Mouse (Mus musculus): ENCODE measurements at regions not wholly inside any gene's neighbourhood (a gene's known extent, or its start where the extent isn't known, plus 50 kb on each side); places are given as distances from the start of the nearest gene placed in this dataset.
A peak's percentile ranks its signal among the peaks of the same experiment; 100 is the strongest.
"Not testable (repeated sequence)": the region's sequence is repeated elsewhere in the genome, so short reads cannot be mapped to it uniquely, and the experiment has no call there.

- no peak for ATAC-seq (ENCODE audit: insufficient number of reproducible peaks, low FRiP score)
- Histone ChIP-seq H3K4me3 (no peak overlapping the region), H3K4me1 (replicated peaks) (no peaks in the 10 kb centered on the region), H3K36me3 (no peaks in the 10 kb centered on the region), H3K4me2 (no peak overlapping the region), H3K27me3 (replicated peaks) (no peaks in the 10 kb centered on the region), H3K9me3 (replicated peaks) (no peaks in the 10 kb centered on the region), H3K9ac (no peak overlapping the region), H3K27ac (ENCODE audit: poor library complexity, severe bottlenecking) (no peak overlapping the region)
- 90% methylated on average over 3 of the region's 3 CpGs for WGBS
Observed at GRCm38 (mm10) chr16:9083040-9083439, 253.1 kb downstream of the 1810013L24Rik start.

DNA sequence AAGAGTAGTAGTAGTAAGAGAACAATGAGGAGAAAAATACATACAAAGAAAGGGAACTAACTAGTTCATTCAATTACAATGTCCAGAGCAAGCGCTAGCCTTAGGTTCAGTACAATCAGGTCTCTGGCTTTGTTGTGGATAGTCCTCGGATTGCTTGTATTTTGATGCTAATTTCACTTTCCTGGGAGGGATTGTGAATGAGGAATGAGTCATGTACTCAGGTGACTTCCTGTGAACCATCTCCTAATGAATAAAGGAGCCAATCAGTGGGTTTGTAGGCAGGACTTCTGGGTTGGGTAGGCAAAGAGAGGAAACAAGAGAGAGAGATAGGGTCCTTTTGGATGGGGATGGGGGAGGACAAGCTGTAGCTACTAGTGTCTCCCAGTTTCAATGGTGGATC, 253.8 kb downstream of the 1810013L24Rik start:
- Histone ChIP-seq H3K36me3 (no peaks in the 10 kb centered on the region), H3K4me2 (no peak overlapping the region), H3K27ac (ENCODE audit: poor library complexity, severe bottlenecking) (no peak overlapping the region), H3K9me3 (replicated peaks) (no peaks in the 10 kb centered on the region), H3K27me3 (replicated peaks) (no peaks in the 10 kb centered on the region), H3K4me3 (no peak overlapping the region), H3K4me1 (replicated peaks) (no peaks in the 10 kb centered on the region), H3K9ac (no peak overlapping the region)
- ATAC-seq (ENCODE audit: insufficient number of reproducible peaks, low FRiP score): no peak
- WGBS: 75% methylated on average over 2 of the region's 2 CpGs

GRCm38 (mm10) chr16:9084581-9084980, 254.7 kb downstream of the 1810013L24Rik start:
- Histone ChIP-seq H3K9me3 (replicated peaks) (no peaks in the 10 kb centered on the region), H3K27ac (ENCODE audit: poor library complexity, severe bottlenecking) (no peak overlapping the region), H3K36me3 (no peaks in the 10 kb centered on the region), H3K27me3 (replicated peaks) (no peaks in the 10 kb centered on the region), H3K9ac (no peak overlapping the region), H3K4me3 (no peak overlapping the region), H3K4me1 (replicated peaks) (no peaks in the 10 kb centered on the region), H3K4me2 (no peak overlapping the region)
- ATAC-seq (ENCODE audit: insufficient number of reproducible peaks, low FRiP score): no peak
- WGBS: 56% methylated on average over 1 of the region's 1 CpGs

DNA sequence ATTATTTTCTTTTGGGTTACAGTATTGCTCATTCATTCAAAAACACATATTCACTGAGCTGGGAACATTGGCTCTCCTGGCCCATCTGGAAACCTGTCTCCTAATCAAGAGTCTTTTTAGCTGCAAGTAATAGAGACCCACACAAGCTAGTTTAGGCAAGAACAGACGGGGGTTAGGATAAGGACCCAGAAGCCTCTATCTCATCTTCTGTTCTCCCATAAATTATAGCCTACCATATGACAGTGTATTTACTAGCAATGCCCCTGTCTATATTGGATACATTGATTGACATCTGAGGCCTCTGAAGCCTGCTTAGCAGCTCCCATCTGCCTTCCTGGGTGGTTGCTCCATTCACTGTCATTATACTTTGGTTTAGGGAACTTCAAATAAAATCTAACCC, 255.2 kb downstream of the 1810013L24Rik start:
- Histone ChIP-seq H3K27me3 (replicated peaks) (no peaks in the 10 kb centered on the region), H3K9me3 (replicated peaks) (no peaks in the 10 kb centered on the region), H3K4me2 (no peak overlapping the region), H3K9ac (no peak overlapping the region), H3K4me3 (no peak overlapping the region), H3K4me1 (replicated peaks) (no peaks in the 10 kb centered on the region), H3K36me3 (no peaks in the 10 kb centered on the region), H3K27ac (ENCODE audit: poor library complexity, severe bottlenecking) (no peak overlapping the region)
- WGBS: 69% methylated on average over 1 of the region's 1 CpGs
- no peak for ATAC-seq (ENCODE audit: insufficient number of reproducible peaks, low FRiP score)

DNA sequence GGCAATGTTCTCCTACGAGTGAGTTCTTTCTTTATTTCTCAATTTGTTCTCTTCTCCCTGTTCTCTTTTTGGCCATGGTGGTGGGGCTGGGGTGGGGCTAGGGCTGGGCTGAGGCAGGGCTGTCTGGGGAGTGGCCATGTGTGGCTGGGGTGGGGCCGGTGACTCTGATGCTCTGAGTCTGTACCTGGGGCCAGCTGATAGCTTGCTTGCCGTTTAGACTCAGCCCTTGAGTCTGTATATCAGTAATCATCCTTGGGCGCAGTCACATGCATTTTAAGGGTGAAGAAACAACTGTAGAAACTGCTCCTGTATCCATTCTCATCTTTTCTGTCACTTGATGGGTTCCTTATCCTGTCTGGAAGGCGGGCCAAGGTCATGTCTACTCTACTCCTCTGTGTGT, 256.1 kb downstream of the 1810013L24Rik start:
- Histone ChIP-seq H3K4me2 (no peak overlapping the region), H3K4me3 (no peak overlapping the region), H3K9ac (no peak overlapping the region), H3K9me3 (replicated peaks) (no peaks in the 10 kb centered on the region), H3K36me3 (no peaks in the 10 kb centered on the region), H3K27me3 (replicated peaks) (no peaks in the 10 kb centered on the region), H3K27ac (ENCODE audit: poor library complexity, severe bottlenecking) (no peak overlapping the region), H3K4me1 (replicated peaks) (no peaks in the 10 kb centered on the region)
- 68% methylated on average over 5 of the region's 5 CpGs for WGBS
- peak; percentile 94 for ATAC-seq (ENCODE audit: insufficient number of reproducible peaks, low FRiP score)

DNA sequence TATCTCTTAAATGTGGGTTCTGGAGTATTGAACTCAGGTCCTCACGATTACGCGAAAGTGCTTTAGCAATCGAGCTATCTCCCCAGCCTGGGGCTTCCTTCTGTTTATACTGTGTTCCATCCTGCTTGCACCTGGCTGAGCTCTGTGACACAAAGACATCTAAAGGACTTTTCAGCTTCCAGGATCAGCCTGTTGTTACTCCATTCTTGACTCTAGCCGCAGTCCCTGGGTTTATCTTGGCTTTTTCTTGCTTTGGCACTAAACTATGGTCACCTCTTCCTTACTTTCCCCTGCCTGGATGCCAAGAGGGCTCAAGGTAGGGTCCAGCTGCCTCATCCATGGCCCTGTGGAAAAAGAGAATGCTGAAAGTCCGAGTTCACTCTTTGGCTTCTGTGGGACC, 261.9 kb downstream of the 1810013L24Rik start:
- ATAC-seq (ENCODE audit: insufficient number of reproducible peaks, low FRiP score): no peak; the same call in 1 of the 2 replicates
- 70% methylated on average over 6 of the region's 6 CpGs for WGBS
- H3K4me1 ChIP-seq (replicated peaks): no peaks in the 10 kb centered on the region
- no peak overlapping the region for H3K4me3 ChIP-seq
- H3K9ac ChIP-seq: no peak overlapping the region
- no peaks in the 10 kb centered on the region for H3K36me3 ChIP-seq
- H3K9me3 ChIP-seq (replicated peaks): 0 out of 2 replicates have a peak, but pooled peaks cover 4% of the 10 kb centered on the region
- H3K27me3 ChIP-seq (replicated peaks): no peaks in the 10 kb centered on the region
- no peak overlapping the region for H3K4me2 ChIP-seq
- no peak overlapping the region; the same call in 1 of the 2 replicates for H3K27ac ChIP-seq (ENCODE audit: poor library complexity, severe bottlenecking)

GRCm38 (mm10) chr16:9092191-9092848, 262.4 kb downstream of the 1810013L24Rik start:
- Histone ChIP-seq H3K36me3 (no peaks in the 10 kb centered on the region), H3K9me3 (replicated peaks) (0 out of 2 replicates have a peak, but pooled peaks cover 4% of the 10 kb centered on the region), H3K4me3 (no peak overlapping the region), H3K4me2 (no peak overlapping the region), H3K27ac (ENCODE audit: poor library complexity, severe bottlenecking) (peak overlapping the region; percentile 34; the same call in 1 of the 2 replicates), H3K9ac (no peak overlapping the region), H3K4me1 (replicated peaks) (no peaks in the 10 kb centered on the region), H3K27me3 (replicated peaks) (no peaks in the 10 kb centered on the region)
- peak; percentile 42; the same call in 1 of the 2 replicates for ATAC-seq (ENCODE audit: insufficient number of reproducible peaks, low FRiP score)
- 48% methylated on average over 11 of the region's 11 CpGs for WGBS

DNA sequence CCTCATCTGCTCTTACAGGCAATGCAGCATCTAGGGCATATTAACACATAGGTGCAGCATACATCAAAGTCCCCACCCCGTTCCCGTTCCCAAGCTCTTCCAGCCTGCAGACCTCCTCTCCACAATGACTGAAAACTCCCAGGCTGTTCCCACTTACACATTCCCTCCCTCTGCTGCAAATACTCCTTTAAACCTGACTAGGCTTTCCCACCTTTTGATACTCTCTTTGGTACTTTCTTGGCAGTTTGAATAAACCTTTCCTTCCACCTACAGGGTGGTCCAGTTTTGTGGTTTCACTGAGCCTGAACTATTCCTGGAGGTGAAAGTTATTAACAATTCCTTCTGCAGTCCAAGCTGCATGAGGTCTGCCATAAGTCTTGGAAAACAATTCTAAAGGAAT, 263.7 kb downstream of the 1810013L24Rik start:
- Histone ChIP-seq H3K9ac (no peak overlapping the region), H3K27ac (ENCODE audit: poor library complexity, severe bottlenecking) (no peak overlapping the region), H3K36me3 (no peaks in the 10 kb centered on the region), H3K4me1 (replicated peaks) (no peaks in the 10 kb centered on the region), H3K4me2 (no peak overlapping the region), H3K4me3 (no peak overlapping the region), H3K9me3 (replicated peaks) (0 out of 2 replicates have a peak, but pooled peaks cover 4% of the 10 kb centered on the region), H3K27me3 (replicated peaks) (no peaks in the 10 kb centered on the region)
- ATAC-seq (ENCODE audit: insufficient number of reproducible peaks, low FRiP score): no peak
- WGBS: 68% methylated on average over 2 of the region's 2 CpGs

- no peak for ATAC-seq (ENCODE audit: insufficient number of reproducible peaks, low FRiP score)
- no peaks in the 10 kb centered on the region for H3K4me1 ChIP-seq (replicated peaks)
- 62% methylated on average over 5 of the region's 5 CpGs for WGBS
- H3K9me3 ChIP-seq (replicated peaks): 0 out of 2 replicates have a peak, but pooled peaks cover 4% of the 10 kb centered on the region
- H3K4me2 ChIP-seq: no peak overlapping the region
- no peaks in the 10 kb centered on the region for H3K36me3 ChIP-seq
- no peaks in the 10 kb centered on the region for H3K27me3 ChIP-seq (replicated peaks)
- H3K27ac ChIP-seq (ENCODE audit: poor library complexity, severe bottlenecking): no peak overlapping the region
- H3K9ac ChIP-seq: no peak overlapping the region
- no peak overlapping the region for H3K4me3 ChIP-seq
Observed at GRCm38 (mm10) chr16:9094201-9094600, 264.3 kb downstream of the 1810013L24Rik start.

GRCm38 (mm10) chr16:9106211-9106610, 276.3 kb downstream of the 1810013L24Rik start:
- H3K4me3 ChIP-seq: no peak overlapping the region
- no peaks in the 10 kb centered on the region for H3K36me3 ChIP-seq
- H3K9ac ChIP-seq: no peak overlapping the region
- no peak overlapping the region for H3K4me2 ChIP-seq
- no peaks in the 10 kb centered on the region for H3K27me3 ChIP-seq (replicated peaks)
- no peak overlapping the region for H3K27ac ChIP-seq (ENCODE audit: poor library complexity, severe bottlenecking)
- H3K9me3 ChIP-seq (replicated peaks): peaks cover 10% of the 10 kb centered on the region
- WGBS: 91% methylated on average over 11 of the region's 11 CpGs
- no peaks in the 10 kb centered on the region for H3K4me1 ChIP-seq (replicated peaks)
- ATAC-seq (ENCODE audit: insufficient number of reproducible peaks, low FRiP score): no peak

- H3K4me3 ChIP-seq; H3K9ac ChIP-seq; H3K27me3 ChIP-seq (replicated peaks); H3K4me1 ChIP-seq (replicated peaks); H3K9me3 ChIP-seq (replicated peaks); H3K36me3 ChIP-seq; H3K27ac ChIP-seq (ENCODE audit: poor library complexity, severe bottlenecking); H3K4me2 ChIP-seq; ATAC-seq (ENCODE audit: insufficient number of reproducible peaks, low FRiP score): not testable (repeated sequence)
- 90% methylated on average over 8 of the region's 8 CpGs for WGBS
Observed at GRCm38 (mm10) chr16:9106676-9107075, 276.8 kb downstream of the 1810013L24Rik start.

DNA sequence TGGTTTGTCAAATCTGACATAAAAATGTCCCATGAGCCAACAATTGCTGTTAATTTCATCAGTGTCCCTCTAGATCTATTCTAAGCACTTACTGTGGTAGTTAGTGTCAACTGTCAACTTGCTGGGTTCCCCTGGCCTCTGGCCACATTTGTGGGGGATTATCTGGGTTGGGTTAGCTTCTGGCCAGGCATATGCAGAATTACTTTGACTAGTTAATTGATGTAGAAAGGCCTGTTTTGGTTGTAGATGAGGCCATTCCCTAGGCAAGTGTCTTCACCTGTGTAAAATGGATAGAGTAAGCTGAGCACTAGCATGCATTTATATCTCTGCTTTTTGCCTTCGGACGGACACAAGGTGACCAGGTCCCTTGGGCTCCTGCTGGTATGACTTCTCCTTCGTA, 283.9 kb downstream of the 1810013L24Rik start:
- no peak overlapping the region for H3K4me3 ChIP-seq
- ATAC-seq (ENCODE audit: insufficient number of reproducible peaks, low FRiP score): no peak
- no peaks in the 10 kb centered on the region for H3K36me3 ChIP-seq
- no peaks in the 10 kb centered on the region; the same call in 1 of the 2 replicates for H3K9me3 ChIP-seq (replicated peaks)
- no peaks in the 10 kb centered on the region for H3K4me1 ChIP-seq (replicated peaks)
- 94% methylated on average over 3 of the region's 3 CpGs for WGBS
- no peaks in the 10 kb centered on the region for H3K27me3 ChIP-seq (replicated peaks)
- H3K9ac ChIP-seq: no peak overlapping the region
- no peak overlapping the region for H3K27ac ChIP-seq (ENCODE audit: poor library complexity, severe bottlenecking)
- no peak overlapping the region for H3K4me2 ChIP-seq
